Mouse (Mus musculus) urinary bladder, postnatal 25 days (tissue): ENCODE data around the gene Plcg2.

Source experiments
- DNase-seq: peaks from one replicate; pipeline ENCODE4 v3.0.0; 2022; ENCODE audit warnings: low spot score

Gene Plcg2

GRCm38 (mm10) chr8:117639631-117640030, 141.5 kb downstream of the Plcg2 start:
- DNase-seq = no peak

- DNase-seq = no peak
Observed at GRCm38 (mm10) chr8:117645486-117645885, 147.4 kb downstream of the Plcg2 start.

GRCm38 (mm10) chr8:117646020-117646419, 147.9 kb downstream of the Plcg2 start:
- peak; percentile 53 for DNase-seq

GRCm38 (mm10) chr8:117646440-117646839, 148.3 kb downstream of the Plcg2 start:
- DNase-seq = peak; percentile 28

- no peak for DNase-seq
Observed at GRCm38 (mm10) chr8:117652318-117652717, 154.2 kb downstream of the Plcg2 start.

- no peak for DNase-seq
Observed at GRCm38 (mm10) chr8:117658990-117659389, 160.9 kb downstream of the Plcg2 start.

GRCm38 (mm10) chr8:117660358-117661031, 162.4 kb downstream of the Plcg2 start:
- no peak for DNase-seq

- DNase-seq = no peak
Observed at GRCm38 (mm10) chr8:117667349-117668124, 169.4 kb downstream of the Plcg2 start.

- no peak for DNase-seq
Observed at GRCm38 (mm10) chr8:117670461-117670860, 172.4 kb downstream of the Plcg2 start.

- DNase-seq = no peak
Observed at GRCm38 (mm10) chr8:117672558-117672957, 174.5 kb downstream of the Plcg2 start.

GRCm38 (mm10) chr8:117673430-117673830, 175.3 kb downstream of the Plcg2 start, which contains the start of gene Sdr42e1:
Sdr42e1 (minus strand) TSS chr8:117673689.
- DNase-seq = peak; percentile 53

GRCm38 (mm10) chr8:117675171-117675570, 177.1 kb downstream of the Plcg2 start:
- no peak for DNase-seq

GRCm38 (mm10) chr8:117676460-117676859, 178.4 kb downstream of the Plcg2 start:
- DNase-seq = no peak

- DNase-seq = no peak
Observed at GRCm38 (mm10) chr8:117677011-117677410, 178.9 kb downstream of the Plcg2 start.

GRCm38 (mm10) chr8:117678650-117679049, 180.6 kb downstream of the Plcg2 start:
- DNase-seq = no peak

GRCm38 (mm10) chr8:117683925-117684472, 185.9 kb downstream of the Plcg2 start:
- no peak for DNase-seq

- DNase-seq = no peak
Observed at GRCm38 (mm10) chr8:117684504-117684903, 186.4 kb downstream of the Plcg2 start.
